Mouse (Mus musculus): ENCODE results near the gene Agps.
A peak's percentile ranks its signal among the peaks of the same experiment; 100 is the strongest.

Agps gene

DNA sequence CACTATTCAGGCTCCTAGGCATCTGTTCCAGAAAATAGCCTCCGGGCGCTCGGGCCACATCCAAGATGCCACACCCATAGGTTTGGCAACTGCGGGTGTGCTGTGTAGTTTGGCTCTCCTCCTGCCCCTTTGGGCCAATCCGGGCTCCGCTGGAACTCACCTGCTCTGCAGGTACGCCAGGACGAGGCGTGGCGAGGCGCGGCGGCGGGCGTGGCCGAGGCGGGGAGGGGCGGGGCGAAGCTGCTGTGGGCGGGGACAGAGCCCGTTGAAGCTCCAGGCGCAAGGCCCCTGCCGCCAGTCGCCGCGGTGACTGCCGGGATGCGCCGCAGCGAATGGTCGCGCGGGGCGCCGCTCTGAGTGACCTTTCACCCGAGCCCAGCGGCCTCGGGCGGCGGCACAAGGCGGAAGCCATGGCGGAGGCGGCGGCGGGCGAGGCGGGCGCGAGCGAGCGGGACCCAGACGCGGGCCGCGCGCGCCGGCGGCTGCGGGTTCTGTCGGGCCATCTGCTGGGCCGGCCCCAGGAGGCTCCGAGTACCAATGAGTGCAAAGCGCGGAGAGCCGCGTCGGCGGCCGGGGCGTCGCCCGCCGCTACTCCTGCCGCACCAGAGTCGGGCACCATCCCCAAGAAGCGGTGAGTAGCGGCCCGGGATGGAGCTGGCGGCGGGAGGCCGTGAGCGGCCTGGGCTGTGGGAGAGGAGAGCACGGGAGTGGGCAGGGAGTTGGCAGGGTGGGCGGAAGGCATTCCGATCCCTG, at the start of gene Agps:
Gene Agps (plus strand): TSS at position 297 of the 753 bp plus-strand sequence.
- peak; percentile 93 for DNase-seq (ENCODE audit: low spot score)

DNA sequence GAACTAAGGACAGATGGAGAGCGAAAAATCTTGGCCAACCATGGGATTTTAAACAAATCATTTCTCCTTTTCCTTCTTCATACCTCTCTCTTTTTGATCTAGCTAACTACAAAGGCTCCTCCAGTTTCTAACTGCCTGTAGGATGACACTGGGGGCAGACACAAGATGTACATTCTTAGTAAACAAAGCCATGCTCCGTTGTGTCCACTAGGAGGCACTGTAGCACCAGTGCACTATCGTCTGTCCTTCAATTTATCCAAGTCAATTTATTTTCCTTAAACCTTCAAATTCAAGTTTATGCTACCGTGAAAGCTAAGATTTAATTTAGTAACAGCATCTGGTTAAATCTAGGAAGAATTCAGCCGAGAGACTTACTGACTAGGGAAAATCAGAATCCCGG, 45.9 kb upstream of the Agps start:
- DNase-seq (ENCODE audit: low spot score) = peak; percentile 91

DNA sequence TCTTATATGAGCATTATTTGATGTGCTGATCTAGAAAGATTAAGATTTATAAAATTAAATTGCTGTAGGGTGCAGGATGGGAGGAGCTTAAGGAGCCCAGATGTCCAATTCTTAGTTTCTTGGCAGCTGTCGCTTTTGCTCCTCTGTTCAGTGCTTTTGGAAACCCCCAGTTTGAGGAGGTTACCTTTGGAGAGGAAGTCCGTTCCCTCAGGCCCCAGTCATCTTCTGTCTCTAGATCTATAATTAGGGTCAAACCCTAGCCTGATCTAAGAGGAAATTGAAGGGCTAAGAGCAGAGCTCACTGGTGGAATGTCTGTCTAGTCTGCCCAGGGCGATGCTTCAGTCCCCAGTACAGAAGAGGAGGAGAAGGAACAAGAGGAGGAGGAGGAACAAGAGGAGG, 43.5 kb upstream of the Agps start:
- DNase-seq (ENCODE audit: low spot score) = no peak

- DNase-seq (ENCODE audit: low spot score) = peak; percentile 37
These were observed 41.9 kb upstream of the Agps start for GRCm38 (mm10) chr2:75789959-75790523.

DNA sequence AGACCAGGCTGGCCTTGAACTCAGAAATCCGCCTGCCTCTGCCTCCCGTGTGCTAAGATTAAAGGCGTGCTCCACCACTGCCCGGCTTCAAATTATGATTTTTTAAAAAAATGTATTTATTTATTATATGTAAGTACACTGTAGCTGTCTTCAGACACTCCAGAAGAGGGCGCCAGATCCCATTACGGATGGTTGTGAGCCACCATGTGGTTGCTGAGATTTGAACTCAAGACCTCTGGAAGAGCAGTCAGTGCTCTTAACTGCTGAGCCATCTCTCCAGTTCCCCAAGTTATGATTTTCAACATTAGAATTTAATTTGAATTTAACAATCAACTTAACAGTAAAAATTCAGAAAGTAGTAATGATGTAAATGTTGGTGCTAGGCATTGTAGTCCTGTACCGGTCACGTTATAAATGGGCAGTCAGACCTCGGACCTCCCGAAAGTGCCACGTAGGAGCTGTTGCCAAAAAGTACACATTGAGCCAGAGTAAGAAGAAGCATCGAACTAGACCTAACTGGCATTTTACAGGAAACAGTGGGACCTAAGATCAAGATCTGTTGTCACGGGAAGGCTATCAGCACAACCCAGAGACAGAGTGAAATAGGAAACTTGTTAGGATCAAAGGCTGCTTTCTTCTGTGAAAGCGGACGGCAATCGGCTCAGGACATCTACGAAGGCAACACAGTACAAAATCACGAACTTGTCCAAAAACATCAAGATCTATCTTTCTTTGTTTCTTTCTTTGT, 40.2 kb upstream of the Agps start:
- DNase-seq (ENCODE audit: low spot score) = peak; percentile 28

DNA sequence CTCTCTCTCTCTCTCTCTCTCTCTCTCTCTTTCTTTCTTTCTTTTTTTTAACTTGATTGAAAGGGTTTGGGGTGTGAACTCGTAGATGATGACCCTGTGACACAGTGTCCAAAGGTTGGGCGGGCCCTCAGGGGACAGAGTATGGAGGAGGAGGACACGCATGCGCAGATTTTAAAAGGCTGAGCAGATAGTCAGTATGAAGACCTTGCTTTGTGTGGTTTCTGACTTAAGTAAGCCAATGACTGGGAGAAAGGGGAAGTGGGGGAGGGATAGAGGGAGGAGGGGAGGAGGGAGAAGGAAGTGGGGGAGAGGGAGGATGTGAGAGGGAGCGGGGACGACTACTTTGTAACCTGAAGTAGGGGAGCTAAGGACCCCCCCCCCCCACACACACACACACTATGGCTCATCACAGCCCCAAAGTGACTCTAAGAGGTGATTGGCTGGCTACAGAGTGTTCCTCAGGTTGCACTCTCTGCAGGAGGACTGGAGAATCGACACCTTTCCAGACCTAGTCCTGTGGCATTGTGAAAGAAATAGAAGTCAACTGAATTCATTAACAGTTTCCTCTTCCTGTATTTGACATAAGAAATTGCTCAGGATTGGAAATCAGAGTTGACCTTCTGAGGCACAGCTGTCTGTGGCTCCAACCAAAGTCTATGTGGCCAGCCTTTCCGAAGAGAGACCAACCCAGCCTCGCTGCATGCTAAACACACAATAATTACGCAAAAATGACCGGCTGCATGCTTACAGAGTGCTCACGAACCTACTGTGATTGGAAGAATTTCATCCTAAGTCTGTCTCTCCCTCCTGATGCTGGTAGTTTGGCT, 39.4 kb upstream of the Agps start:
- DNase-seq (ENCODE audit: low spot score) = peak; percentile 70

DNA sequence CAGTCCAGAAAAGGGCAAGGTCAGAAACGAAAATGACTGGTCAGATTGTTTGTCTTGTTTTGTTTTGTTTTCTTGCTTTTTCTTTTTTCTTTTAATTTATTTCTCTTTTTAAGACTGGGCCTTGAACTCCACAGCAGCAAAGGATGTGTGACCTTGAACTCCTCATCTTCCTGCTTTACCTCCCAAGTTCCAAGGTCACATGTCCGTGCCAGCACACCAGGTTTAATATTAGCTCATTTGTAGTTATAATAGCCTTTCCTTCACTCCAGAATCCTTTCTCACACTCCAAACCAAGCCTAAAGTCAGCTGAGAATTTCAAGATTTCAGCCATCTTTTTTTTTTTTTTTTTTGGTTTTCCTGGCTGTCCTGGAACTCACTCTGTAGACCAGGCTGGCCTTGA, 35.8 kb upstream of the Agps start:
- no peak for DNase-seq (ENCODE audit: low spot score)

GRCm38 (mm10) chr2:75798434-75798970, 33.5 kb upstream of the Agps start:
- no peak for DNase-seq (ENCODE audit: low spot score)

DNA sequence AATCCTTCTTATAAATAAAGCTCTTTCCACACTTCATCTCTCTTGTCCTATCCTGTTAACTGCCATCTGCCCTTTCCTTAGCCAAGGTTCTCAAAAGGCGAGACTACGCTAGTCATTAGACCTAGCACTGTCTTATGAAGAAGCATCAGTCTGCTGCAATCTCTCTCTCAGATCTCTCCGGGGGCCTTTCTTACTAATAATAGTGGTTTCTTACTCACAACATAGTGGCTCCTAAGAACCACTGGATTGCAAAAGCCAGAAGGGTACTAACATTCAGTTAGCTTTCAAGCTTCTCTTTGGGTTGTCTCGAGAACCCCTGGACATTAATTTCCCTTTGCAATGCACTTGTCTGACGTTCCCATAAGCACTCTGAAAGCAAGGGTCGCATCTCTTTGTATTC, 26.2 kb upstream of the Agps start:
- DNase-seq (ENCODE audit: low spot score) = no peak

DNA sequence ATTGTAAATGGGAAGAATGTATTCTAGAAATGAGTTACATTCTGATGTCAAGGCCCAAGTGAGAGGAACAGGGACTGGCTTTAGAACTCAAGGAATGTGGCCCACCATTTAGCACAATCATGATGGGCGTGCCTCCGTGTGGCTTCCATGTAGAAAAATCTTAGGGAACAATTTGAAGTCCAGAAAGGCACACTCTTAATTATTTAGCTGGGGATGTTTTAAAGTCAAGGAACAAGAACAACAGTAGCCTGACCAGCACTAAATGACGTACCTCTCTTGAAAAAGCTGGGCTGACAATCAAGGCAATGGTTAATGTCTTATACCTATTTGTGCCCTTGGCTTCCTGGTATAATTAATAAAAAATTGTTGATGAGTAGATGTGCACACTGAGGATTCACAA, 25.1 kb upstream of the Agps start:
- no peak for DNase-seq (ENCODE audit: low spot score)

DNA sequence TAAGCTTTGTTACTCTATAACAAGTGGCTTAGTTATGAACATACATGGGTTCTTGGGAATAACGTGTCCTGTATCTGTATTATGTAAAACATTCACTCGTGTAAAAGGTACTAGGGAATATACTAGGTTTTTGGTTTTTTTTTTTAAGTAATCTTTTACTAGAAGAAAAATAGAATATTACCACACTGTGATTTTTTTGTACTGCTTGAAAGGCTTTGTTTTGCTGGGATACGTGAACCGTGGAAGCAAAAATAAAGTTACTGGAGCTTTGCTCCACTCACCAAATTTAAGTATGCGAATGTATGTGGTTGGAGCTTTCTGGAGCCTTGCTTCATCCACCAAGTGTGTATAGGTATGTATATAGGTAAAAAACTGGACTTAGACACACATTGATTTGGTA, 24.5 kb upstream of the Agps start:
- DNase-seq (ENCODE audit: low spot score) = no peak

DNA sequence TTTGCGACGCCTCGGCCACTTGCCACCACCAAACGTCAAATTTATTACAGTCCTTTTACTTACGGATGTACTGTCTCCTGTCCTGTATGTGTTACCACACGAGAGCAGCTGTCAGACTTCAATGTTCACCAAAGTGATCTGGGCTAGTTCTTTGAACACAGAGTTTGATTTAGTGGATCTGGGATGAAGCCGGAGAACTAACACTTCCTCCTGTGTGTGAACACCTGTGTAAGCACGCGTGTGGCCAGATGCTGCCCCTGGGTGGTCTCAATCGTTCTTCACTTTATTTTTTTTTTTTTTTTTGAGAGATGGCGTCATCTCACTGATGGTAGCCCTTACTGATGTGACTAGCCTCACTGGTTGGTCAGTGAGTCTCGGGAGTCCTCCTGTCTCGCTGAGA, 17.1 kb upstream of the Agps start:
- DNase-seq (ENCODE audit: low spot score) = peak; percentile 48

- no peak for DNase-seq (ENCODE audit: low spot score)
These were observed 16.5 kb upstream of the Agps start for GRCm38 (mm10) chr2:75815521-75815920.

- no peak for DNase-seq (ENCODE audit: low spot score)
These were observed 15.3 kb upstream of the Agps start for GRCm38 (mm10) chr2:75816673-75817072.

GRCm38 (mm10) chr2:75818719-75819118, 13.3 kb upstream of the Agps start:
- DNase-seq (ENCODE audit: low spot score) = no peak

- DNase-seq (ENCODE audit: low spot score) = no peak
These were observed 12.2 kb upstream of the Agps start for GRCm38 (mm10) chr2:75819796-75820195.

DNA sequence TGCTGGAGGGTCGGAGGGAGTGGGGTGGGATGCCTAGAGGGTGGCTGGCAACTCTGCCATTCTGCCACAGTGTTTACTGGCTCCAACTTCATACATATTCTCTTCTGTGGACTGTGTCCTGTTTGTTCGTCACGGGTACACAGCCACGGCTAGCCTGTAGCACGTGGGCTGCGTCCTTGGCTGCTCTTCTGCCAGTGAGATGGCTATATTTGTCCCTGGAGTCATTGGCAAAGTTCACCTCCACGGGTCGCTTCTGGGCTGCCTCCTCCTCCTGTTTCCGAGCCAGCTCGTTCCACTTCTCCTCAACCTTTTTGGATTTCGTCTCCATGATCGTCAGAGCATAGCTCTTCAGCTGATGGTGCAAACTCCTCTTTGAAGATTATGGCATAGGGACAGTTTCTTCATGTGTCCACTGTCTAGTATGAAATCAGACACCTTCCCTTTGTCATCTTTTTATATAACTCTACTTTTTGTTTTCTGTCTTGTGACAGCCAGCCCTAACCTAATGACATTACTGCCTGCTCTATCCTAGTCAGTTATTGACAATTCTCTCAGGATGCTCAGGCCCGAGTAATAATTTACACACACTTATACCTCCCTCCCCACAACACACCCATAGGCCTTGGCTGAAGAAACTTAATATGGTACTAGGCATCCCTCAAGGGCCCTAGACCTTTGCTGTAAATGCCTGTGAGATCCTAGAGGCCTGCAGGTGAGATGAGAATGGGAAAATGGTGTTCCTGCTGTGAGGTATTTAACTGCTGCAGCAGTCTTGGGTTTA, 9.8 kb upstream of the Agps start:
- no peak for DNase-seq (ENCODE audit: low spot score)

GRCm38 (mm10) chr2:75823736-75824135, 8.2 kb upstream of the Agps start:
- DNase-seq (ENCODE audit: low spot score) = no peak

GRCm38 (mm10) chr2:75824144-75824543, 7.8 kb upstream of the Agps start:
- peak; percentile 65 for DNase-seq (ENCODE audit: low spot score)

DNA sequence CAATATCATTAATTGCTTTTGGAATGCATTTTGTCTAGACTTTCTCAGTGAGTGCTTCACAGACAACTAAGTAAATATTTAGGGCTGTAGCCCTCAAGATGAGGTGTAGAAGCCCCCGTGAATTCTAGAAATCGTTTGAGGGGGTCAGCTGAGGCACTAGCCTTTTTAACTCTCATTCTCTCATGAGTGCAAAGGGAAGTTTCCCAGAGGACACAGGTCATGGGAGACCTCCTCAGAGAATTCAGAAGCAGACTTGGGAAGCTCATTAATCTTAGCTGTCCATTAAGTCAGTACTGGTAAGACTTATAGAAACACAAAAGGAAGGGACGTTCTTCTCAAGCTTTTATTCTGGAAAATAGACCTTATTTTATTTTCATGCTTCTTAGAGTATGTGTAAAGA, 7.1 kb upstream of the Agps start:
- peak; percentile 64 for DNase-seq (ENCODE audit: low spot score)

GRCm38 (mm10) chr2:75825603-75826002, 6.4 kb upstream of the Agps start:
- peak; percentile 66 for DNase-seq (ENCODE audit: low spot score)
